Mouse (Mus musculus): ENCODE data around the gene Acad10.

Gene Acad10

DNA sequence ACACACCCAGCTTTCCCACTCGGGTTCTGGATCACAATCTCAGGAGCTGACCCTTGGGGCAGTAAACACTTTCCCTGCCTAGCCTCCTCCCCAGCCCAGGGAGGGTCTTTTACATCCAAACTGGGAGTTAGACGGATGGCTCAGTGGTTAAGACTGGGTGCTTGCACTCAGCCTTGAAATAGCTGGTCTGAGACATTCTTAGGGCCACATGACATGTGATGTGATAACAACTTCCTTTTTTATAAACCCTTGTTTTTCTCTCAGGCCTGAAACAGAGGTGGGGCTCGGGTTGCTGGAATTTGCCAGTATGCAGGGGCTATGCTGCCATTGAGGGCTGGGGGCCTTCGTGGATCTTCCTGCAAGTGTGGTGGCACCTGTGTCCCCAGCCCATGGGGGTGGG is 63.0 kb downstream of the Acad10 start:
- DNase-seq (ENCODE audit: low read depth, low spot score): no peak

DNA sequence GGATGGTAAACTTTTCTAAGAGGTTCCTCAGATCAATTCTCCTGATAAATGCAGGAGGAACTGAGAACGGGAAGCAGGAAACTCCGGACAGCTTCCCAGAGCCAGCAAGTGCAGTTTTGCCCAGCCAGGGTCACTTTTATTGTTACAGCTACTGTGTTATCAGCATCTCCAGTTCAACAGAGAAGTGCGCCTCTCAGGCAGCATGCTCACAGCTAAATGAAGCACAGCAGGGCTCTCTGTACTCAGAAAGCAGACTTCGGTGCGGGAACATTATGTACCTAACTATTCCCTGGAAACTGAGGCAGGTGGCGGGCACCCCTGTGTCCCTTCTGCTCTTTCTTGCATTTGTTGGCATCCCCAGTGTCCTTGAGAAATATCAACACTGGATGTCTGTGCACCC is 64.1 kb downstream of the Acad10 start:
- DNase-seq (ENCODE audit: low read depth, low spot score): no peak

DNA sequence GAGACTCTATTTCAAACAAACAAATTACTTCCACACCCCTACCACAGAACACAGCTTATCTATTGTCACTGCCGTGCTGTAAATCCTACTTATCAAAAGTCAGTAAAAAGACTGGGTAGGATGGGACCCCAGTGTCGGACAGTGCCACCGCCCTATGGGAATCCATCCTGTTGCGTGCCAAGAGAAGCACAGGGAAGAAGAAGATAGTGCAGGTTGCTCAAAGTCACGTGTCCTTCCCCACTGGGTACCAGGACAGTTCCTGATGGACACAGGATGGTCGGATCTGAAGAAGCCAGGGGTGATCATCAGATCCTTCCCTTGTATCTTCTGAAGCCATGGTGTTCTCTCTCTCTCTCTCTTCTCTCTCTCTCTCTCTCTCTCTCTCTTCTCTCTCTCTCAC is 64.6 kb downstream of the Acad10 start:
- no peak for DNase-seq (ENCODE audit: low read depth, low spot score)

DNA sequence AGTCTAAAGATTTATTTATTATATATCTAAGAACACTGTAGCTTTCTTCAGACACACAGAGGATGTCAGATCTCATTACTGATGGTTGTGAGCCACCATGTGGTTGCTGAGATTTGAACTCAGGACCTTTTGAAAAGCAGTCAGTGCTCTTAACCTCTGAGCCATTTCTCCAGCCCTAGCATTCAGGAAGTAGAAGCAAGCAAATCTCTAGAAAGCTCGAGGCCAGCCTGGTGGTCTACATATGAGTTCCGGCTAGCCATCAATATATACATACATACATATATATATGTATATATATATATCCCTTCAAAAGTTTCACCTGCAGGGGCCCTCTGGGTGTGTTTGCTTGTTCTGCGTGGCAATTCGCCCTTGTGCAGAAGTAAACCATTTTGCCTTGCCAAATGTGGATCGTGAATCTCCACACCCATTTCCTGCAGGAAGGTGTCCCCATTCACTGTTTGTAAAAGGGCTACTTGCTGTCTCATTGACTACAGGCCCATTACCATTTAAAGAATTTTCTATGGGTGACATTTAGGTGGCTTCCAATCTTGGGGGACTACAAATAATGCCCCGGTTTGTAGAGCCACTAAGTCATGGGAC is 65.5 kb downstream of the Acad10 start:
- no peak for DNase-seq (ENCODE audit: low read depth, low spot score)

DNA sequence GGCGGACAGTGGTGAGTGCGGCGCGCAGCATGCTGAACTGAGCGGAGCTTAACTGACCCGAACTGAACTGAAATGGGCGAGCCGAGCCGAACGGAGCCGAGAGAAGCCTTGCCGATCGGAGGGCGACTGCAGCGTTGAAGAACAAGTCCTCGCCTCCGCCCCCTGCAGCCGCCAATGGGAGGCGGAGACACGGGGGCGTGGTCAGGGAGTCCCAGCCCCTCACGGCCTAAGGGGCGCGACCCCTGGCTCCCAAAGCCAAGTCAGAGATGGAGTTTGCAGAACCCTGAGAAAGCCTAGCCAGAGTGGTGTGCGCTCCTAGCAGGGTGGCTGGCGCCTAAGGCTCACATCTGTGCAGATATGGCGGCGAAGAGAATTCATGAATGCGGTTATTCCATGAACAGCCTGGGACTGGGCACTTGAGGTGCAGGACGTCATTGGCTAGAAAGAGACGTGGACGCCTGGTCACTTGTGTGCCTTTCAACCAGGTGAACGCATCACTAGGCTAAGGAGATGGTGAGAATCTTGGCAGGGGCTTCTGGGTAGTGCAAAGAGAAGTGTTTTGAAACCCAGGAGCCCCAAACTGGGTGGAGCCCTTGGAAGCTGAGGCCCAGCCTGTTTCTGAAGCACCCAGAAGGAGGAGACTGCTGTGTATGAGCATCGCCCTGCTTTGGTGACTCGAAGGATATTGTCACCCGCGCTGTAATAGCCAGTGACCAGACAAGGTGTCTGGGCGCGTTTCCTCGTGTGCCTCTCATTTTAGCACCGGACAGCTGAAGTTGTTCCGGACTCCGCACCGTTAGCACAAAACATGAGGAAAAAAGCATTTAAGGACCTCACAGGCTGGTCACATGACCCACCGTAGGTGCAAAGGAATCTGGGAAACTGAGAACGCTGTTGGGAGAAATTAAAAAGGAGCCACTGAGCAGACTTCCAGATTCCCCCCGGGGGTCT is 66.6 kb downstream of the Acad10 start, which contains the start of gene Aldh2:
Gene Aldh2, minus strand, starts transcription at position 374 of the 951 bp plus-strand sequence.
- DNase-seq (ENCODE audit: low read depth, low spot score): peak; percentile 90

DNA sequence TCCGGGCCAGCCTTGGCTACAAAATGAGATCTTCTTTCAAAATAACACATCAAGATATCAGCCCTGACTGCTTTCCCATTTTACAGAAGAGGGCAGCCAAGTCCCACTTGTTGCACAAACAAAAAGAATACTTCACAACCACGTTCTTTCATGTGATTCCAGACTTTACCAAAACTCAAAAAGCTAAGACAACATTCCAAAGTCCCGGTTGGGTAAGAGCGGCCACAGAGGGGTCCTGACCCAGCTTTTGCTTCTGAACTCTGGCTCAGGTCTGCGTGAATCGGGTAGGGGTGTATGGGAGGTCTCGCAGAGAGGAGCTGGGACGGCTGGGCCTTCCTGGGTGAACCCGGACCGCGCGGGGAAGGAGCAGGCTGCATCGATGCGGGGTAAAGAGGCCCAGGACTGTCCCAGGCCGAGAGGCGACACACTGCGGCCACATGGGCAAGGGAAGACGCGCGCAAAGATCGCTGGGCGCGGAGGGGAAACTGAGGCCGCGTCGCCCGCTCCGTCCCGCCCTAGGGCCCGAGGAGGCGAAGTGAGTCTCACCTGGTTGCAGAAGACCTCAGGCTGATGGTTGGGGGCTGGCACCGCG is 67.4 kb downstream of the Acad10 start:
- DNase-seq (ENCODE audit: low read depth, low spot score): no peak

DNA sequence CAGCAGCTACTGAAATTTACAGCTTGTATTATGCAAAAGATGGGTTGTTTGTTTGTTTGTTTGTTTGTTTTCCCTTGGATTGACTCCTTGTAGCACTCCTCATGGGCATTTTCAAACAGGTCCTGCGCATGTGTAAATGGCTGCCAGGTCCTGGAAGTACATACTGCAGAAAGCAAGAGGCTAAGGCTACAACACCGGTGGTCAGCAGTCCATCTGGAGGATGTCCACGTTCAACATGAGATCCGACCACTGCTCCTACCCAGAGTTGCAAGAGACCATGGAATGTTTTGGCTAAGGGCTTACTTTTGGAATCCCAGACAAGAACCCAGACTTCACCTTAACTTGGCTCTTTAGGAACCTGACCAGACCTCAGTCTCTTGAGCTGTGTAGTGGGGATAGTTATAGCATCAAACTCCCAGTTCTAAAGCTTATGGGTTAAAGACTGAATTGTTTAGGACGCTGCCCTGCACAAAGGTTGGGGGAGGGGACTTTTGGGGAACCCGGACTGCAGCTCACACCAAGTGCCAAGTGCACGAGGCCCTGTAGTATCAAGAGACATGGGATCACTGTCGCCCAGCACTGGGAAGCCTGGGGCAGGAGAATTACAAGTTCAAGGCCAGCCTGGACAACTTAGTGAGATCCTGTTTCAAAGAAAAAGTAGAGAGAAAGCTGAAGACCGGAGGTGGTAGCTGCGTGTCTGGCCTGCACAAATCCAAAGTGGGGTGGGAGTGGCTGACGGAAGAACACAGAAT is 68.1 kb downstream of the Acad10 start:
- DNase-seq (ENCODE audit: low read depth, low spot score): no peak

DNA sequence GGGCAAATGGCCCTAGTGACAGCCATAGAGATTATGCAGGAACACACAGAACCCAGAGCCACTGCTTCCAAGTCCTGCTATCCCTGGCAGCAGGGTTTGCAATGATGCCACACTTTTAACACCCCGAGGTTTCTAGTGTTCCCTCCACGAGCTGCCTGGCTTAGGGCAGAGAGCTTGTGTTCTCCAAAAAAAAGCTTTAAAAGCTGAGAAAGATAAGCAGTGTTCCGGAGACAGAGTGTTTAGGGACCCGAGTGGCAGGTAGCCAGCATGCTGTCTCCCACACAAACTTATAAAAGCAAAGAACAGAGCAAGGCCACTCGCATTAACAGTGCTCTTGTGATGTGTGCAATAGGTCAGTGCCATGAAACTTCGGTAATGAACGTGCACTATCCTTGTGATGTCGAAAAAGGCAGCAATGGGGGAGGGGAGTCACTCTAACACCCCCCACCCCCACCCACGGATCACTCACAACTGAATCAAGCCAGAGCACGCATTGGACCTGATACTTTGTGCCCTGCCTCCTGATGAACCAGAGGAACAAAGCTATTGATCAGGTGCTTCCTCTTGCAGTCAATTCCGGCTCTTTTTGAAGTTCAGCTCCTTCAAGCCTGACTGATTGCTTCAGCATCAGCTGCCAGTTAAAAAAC is 68.8 kb downstream of the Acad10 start:
- no peak for DNase-seq (ENCODE audit: low read depth, low spot score)

DNA sequence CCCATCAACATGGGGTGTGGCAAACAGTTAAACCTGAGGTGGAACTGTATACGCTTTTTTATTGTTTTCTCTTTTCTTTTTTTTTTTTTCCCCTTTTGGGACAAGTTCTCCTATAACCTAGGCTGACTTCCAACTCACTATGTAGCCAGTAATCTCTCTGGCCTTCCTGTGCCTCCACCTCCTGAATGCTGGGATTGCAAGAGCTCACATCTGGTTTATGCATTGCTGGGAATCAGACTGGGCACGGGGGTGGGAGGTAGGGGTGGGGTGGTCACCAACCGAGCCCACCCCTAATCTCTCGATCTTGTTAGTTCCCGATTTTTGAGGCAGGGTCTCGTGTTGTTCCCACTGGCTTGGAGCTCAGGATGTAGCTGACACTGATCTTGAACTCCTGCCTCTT is 70.4 kb downstream of the Acad10 start:
- DNase-seq (ENCODE audit: low read depth, low spot score): no peak

DNA sequence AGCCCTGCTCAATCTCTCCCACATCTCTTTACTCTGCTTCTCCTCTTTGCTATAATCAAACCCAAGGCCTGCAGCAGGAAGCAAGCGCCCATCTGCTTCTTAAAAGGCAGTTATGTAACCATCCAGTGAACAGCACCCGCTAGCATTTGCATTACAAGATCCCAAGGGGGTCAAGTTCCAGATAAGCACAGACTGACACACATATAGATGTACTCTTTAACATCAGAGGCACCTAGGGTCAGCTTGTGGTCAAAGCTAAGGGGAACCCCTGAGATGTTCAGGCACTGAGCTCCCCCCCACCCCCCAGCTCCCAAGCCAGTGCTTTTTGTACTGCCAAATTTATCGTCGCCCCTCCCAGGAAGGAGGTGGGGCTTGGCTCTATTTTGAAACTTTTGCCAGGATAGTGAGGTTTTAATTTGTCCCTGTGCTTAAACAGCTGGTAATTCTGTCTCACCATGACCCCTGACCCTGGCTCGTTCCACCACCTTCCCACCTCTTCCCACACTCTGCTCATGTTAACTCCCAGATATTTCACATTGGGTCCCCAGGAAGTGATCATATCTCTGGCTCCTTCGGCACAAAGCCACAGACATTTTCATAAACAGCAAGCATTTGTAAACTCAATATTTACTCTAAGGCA is 73.8 kb downstream of the Acad10 start:
- peak; percentile 66 for DNase-seq (ENCODE audit: low read depth, low spot score)

DNA sequence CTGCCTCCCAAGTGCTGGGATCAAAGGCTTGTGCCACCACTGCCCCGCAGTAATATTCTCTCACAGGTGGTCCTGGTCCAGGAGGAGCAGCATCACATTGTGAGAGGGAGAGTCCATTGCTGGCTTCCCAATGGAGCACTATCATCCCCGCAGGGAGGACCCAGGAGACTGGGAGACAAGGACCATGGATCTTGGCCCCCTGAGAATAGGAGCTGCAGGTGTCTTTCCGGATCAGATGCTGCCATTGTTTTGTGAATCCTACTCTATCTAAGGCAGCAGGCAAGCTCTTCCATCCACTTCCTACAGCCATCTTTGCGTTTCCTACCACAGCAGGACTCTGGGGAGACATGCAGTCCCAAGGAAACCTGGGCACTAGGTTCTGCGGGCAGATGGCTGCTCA is 74.6 kb downstream of the Acad10 start:
- no peak for DNase-seq (ENCODE audit: low read depth, low spot score)

DNA sequence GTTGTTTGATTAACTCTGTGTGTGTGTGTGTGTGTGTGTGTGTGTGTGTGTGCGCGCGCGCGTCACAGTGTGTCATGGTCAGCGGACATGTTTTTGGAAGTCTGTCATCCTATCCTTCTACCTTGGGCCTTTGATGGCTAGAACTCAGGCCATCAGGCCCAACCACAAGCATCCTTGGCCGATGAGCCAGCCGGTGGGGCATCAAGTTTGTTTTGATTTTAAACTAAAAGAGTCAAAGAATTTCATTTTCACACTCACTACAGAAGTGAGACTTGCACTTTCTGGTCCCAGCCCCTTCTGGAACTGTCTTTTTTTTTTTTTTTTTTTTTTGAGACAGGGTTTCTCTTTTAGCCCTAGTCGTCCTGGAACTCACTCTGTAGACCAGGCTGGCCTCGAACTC is 75.3 kb downstream of the Acad10 start:
- no peak for DNase-seq (ENCODE audit: low read depth, low spot score)

DNA sequence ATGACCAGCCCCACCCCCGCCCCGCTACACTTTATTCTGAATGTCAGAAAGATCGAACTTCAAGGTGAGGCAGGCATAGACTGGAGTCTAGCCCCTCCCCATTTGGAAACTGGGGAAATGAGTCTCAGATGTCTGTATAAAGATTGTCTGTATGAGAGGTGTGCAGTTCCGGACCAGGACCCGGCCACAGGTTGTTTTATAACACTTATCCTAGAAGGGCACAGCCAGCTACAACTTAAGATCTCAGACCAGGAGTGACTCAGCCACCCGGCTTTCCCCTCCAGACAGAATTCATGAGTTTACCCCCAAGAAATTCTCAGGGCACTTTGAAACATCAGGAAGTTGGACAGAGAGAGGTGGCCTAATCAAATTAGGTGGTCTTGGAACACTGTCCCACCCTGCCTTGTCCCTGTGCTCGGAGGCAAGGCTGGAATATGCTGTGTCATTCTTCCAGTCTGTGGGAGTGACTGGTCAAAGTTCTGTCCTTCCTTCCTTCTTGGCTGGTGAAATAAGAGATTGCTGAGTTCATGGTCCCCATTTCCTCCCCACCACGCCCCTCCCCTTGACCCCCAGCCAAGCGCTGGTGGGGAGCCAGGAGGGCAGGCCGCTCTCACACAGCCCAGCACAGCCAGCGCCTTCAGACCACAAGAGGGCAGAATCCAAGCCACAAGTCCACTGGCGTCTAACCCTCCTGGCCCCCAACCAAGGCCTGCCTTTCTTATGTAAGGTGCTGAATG is 76.4 kb downstream of the Acad10 start:
- peak; percentile 97 for DNase-seq (ENCODE audit: low read depth, low spot score)

DNA sequence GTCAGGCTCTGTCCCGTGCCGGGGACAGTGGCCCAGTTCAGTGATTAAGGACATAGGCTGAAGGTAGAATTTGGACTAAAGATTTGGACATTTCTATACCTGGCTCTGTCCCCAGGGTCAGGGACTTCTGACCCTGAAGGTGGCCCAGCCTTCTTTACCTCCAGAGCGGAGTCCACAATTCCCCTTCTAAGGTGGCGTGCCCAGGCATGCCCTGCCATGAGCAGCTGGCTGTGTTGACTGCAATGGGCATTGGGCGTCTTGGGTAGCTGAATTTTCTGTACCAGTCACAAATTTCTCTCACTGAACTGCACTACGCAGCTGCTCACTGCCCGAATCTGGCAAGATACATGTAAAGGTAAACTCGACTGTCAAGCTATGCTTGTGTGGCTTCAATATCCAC is 78.4 kb downstream of the Acad10 start:
- DNase-seq (ENCODE audit: low read depth, low spot score): no peak

DNA sequence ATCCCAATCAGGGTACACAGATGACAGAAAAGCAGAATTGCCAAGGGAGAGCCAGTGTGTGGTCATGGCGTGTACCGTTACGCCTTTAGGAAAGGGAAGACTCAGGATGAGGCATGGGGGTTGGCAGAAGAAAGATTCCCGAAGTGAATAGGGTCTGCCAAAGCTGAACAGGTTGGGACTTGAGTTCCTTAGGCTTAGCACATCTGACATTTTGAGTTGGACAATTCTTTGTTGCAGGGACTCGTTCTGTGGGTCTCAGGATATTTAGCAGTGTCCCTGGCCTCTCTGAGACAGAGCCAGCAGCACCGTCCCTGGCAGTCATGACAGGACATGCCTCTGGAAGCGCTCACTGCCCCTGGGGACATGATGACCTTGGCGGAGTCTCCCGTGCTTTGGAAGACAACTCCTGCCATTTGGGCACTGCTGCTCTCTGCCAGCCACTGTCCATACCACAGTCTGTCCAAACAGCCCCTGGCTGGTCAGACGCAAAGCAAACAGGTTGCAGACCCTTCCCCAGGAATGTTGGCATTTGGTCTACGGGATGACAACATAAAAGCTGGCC is 83.3 kb downstream of the Acad10 start:
- DNase-seq (ENCODE audit: low read depth, low spot score): peak; percentile 64

DNA sequence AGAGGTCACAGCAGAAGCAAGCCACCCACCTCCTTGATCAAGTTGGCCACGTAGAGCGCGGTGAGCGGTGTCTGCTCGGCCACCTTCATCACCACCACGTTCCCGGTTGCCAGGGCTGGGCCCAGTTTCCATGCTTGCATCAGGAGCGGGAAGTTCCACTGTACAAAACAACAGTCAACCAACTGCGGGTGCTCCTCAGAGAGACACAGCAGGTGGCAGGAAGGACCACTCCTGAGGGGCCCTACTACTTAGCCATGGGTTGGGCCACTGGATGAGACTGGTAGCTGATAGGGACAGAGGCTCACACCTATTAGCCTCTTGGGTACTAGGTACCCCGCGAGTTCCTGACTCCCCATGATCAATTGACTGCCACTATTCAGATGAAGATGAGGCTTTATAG is 84.4 kb downstream of the Acad10 start:
- DNase-seq (ENCODE audit: low read depth, low spot score): no peak

DNA sequence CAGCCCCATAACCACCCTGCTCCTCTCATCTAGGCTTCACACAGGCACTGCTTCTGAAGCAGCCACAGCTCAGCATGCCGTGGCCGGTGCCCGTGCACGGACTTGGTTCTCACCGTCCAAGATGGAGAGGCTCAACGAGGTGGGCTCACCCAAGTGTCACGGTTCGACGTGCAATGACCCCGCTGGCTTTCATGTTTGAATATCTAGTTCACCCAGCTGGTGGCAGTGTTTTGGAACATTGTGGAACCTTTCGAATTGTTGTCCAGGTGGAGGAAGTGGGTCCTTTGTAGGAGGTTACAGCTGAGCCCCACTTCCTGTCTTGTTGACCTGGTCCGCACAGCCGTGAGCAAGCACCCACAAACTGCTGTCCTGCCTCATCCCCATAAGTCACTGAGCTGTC is 86.2 kb downstream of the Acad10 start:
- DNase-seq (ENCODE audit: low read depth, low spot score): no peak
